Mouse (Mus musculus): ENCODE data around the gene Thap11. TPM values are rescaled to one million over a fixed set of nuclear protein-coding genes. Genes with fewer than 3 reads are reported as not detected.

Thap11 gene
- polyA plus RNA-seq, 1 experiment = 48.2 TPM

DNA sequence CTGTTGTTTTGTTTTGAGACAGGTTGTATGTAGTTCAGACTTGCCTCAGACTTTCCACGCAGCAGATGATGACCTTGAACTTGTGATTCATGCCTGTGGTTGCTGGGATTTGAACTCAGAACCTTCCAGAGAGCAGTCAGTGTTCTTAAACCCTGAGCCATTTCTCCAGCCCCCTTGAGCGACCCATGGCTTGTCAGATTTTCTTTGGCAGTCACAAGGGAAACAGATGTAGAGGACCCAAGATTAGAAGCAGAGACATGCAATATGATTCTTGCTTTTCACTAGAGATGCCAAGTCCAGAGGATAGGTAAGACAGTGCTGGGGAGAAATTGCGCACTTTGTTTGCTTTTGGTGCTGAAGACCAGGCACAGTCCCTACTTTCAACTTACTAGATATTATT, 1.8 kb upstream of the Thap11 start, which contains the start of gene Cenpt:
Gene Cenpt (minus strand): TSS at position 101 of the 400 bp plus-strand sequence.
- H3K27me3 ChIP-seq (ENCODE audit: control insufficient read depth, insufficient read depth, insufficient read length) = no peaks in the 10 kb centered on the region
- no peak within 1 kb of the TSS for H3K4me3 ChIP-seq (ENCODE audit: insufficient read depth, poor library complexity, severe bottlenecking)
- H3K79me3 ChIP-seq (ENCODE audit: low read depth) = peaks cover 31% of the 10 kb centered on the region
- no peak within 1 kb of the TSS for H3ac ChIP-seq (ENCODE audit: control insufficient read depth, insufficient read length, low read depth)
- H3K79me2 ChIP-seq (ENCODE audit: control insufficient read depth, insufficient read depth) = peaks cover 60% of the 10 kb centered on the region
- peaks cover 18% of the 10 kb centered on the region for H3K36me3 ChIP-seq (ENCODE audit: control insufficient read depth, insufficient read depth)
- TF ChIP-seq MYOD1 (IDR thresholded peaks at IDR 0.05; ENCODE audit: control insufficient read depth, insufficient read length, low read depth) = no peak
- no peak for TF ChIP-seq MAX (IDR thresholded peaks at IDR 0.05)
- TF ChIP-seq FOSL1 (IDR thresholded peaks at IDR 0.05; ENCODE audit: insufficient read depth, low read length, poor library complexity, severe bottlenecking) = no peak
- no peak for TF ChIP-seq CEBPB (IDR thresholded peaks at IDR 0.05; ENCODE audit: low read depth)
- no peak for TF ChIP-seq CTCF (IDR thresholded peaks at IDR 0.05; ENCODE audit: control insufficient read depth, insufficient read depth, insufficient read length)
- no peak for TF ChIP-seq USF1 (IDR thresholded peaks at IDR 0.05; ENCODE audit: low read depth)
- no peak for TF ChIP-seq MYOG (IDR thresholded peaks at IDR 0.05; ENCODE audit: control insufficient read depth, extremely low read depth, insufficient read length)

DNA sequence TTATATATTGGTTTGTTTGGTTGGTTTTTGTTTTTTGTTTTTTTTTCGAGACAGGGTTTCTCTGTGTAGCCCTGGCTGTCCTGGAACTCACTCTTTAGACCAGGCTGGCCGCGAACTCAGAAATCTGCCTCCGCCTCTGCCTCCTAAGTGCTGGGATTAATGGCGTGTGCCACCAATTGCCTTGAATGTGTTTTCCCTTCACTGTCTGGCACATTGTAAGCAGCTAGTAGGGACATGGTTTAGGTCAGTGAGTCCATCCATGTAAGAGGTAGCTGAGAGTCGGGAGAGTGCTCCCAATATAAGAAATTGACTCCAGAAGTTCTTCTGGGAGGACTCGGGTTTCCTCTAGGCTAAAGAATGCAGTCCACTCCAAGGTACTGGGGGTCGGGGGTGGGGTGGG, 629 bp upstream of the Thap11 start:
- Histone ChIP-seq H3ac (ENCODE audit: control insufficient read depth, insufficient read length, low read depth) (no peak overlapping the region), H3K4me3 (ENCODE audit: insufficient read depth, poor library complexity, severe bottlenecking) (peak overlapping the region; percentile 11), H3K79me2 (ENCODE audit: control insufficient read depth, insufficient read depth) (peaks cover 69% of the 10 kb centered on the region), H3K27me3 (ENCODE audit: control insufficient read depth, insufficient read depth, insufficient read length) (no peaks in the 10 kb centered on the region), H3K79me3 (ENCODE audit: low read depth) (peaks cover 31% of the 10 kb centered on the region), H3K36me3 (ENCODE audit: control insufficient read depth, insufficient read depth) (peaks cover 8% of the 10 kb centered on the region)
- no peak for TF ChIP-seq MYOG (IDR thresholded peaks at IDR 0.05; ENCODE audit: control insufficient read depth, extremely low read depth, insufficient read length)
- TF ChIP-seq CTCF (IDR thresholded peaks at IDR 0.05; ENCODE audit: control insufficient read depth, insufficient read depth, insufficient read length) = no peak
- no peak for TF ChIP-seq FOSL1 (IDR thresholded peaks at IDR 0.05; ENCODE audit: insufficient read depth, low read length, poor library complexity, severe bottlenecking)
- no peak for TF ChIP-seq MAX (IDR thresholded peaks at IDR 0.05)
- TF ChIP-seq USF1 (IDR thresholded peaks at IDR 0.05; ENCODE audit: low read depth) = no peak

DNA sequence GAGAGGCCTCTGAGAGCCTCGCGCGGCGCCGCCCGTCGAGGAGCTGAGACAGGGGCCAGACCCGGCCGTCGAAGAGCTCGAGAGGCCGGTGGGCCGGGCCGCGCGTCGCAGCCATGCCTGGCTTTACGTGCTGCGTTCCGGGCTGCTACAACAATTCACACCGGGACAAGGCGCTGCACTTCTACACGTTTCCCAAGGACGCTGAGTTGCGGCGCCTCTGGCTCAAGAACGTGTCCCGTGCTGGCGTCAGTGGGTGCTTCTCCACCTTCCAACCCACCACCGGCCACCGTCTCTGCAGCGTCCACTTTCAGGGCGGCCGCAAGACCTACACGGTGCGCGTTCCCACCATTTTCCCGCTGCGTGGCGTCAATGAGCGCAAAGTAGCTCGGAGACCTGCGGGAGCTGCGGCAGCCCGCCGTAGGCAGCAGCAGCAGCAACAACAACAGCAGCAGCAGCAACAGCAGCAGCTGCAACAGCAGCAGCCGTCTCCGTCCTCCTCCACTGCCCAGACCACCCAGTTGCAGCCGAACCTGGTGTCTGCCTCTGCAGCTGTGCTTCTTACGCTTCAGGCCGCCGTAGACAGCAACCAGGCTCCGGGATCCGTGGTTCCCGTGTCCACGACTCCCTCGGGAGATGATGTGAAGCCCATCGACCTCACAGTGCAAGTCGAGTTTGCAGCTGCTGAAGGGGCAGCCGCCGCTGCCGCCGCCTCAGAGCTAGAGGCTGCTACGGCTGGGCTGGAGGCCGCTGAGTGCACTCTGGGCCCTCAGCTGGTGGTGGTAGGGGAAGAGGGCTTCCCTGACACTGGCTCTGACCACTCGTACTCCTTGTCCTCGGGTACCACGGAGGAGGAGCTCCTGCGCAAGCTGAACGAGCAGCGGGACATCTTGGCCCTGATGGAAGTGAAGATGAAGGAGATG, 576 bp downstream of the Thap11 start:
- H3K27me3 ChIP-seq (ENCODE audit: control insufficient read depth, insufficient read depth, insufficient read length) = no peaks in the 10 kb centered on the region
- H3K4me3 ChIP-seq (ENCODE audit: insufficient read depth, poor library complexity, severe bottlenecking) = peak overlapping the region; percentile 75
- TF ChIP-seq MYOG (IDR thresholded peaks at IDR 0.05; ENCODE audit: control insufficient read depth, extremely low read depth, insufficient read length) (no peak), USF1 (IDR thresholded peaks at IDR 0.05; ENCODE audit: low read depth) (no peak), FOSL1 (IDR thresholded peaks at IDR 0.05; ENCODE audit: insufficient read depth, low read length, poor library complexity, severe bottlenecking) (no peak), MYOD1 (IDR thresholded peaks at IDR 0.05; ENCODE audit: control insufficient read depth, insufficient read length, low read depth) (no peak), CEBPB (IDR thresholded peaks at IDR 0.05; ENCODE audit: low read depth) (no peak), MAX (IDR thresholded peaks at IDR 0.05) (no peak), CTCF (IDR thresholded peaks at IDR 0.05; ENCODE audit: control insufficient read depth, insufficient read depth, insufficient read length) (no peak)
- H3ac ChIP-seq (ENCODE audit: control insufficient read depth, insufficient read length, low read depth) = peak overlapping the region; percentile 71
- H3K36me3 ChIP-seq (ENCODE audit: control insufficient read depth, insufficient read depth) = peaks cover 8% of the 10 kb centered on the region
- H3K79me2 ChIP-seq (ENCODE audit: control insufficient read depth, insufficient read depth) = peaks cover 60% of the 10 kb centered on the region
- peaks cover 28% of the 10 kb centered on the region for H3K79me3 ChIP-seq (ENCODE audit: low read depth)

- Histone ChIP-seq H3K36me3 (ENCODE audit: control insufficient read depth, insufficient read depth) (peaks cover 8% of the 10 kb centered on the region), H3K79me2 (ENCODE audit: control insufficient read depth, insufficient read depth) (peaks cover 60% of the 10 kb centered on the region), H3K4me3 (ENCODE audit: insufficient read depth, poor library complexity, severe bottlenecking) (peak overlapping the region; percentile 75), H3ac (ENCODE audit: control insufficient read depth, insufficient read length, low read depth) (peak overlapping the region; percentile 71), H3K27me3 (ENCODE audit: control insufficient read depth, insufficient read depth, insufficient read length) (no peaks in the 10 kb centered on the region), H3K79me3 (ENCODE audit: low read depth) (peaks cover 33% of the 10 kb centered on the region)
- TF ChIP-seq CTCF (IDR thresholded peaks at IDR 0.05; ENCODE audit: control insufficient read depth, insufficient read depth, insufficient read length) (no peak), MYOG (IDR thresholded peaks at IDR 0.05; ENCODE audit: control insufficient read depth, extremely low read depth, insufficient read length) (no peak), USF1 (IDR thresholded peaks at IDR 0.05; ENCODE audit: low read depth) (no peak), CEBPB (IDR thresholded peaks at IDR 0.05; ENCODE audit: low read depth) (no peak), MAX (IDR thresholded peaks at IDR 0.05) (no peak), MYOD1 (IDR thresholded peaks at IDR 0.05; ENCODE audit: control insufficient read depth, insufficient read length, low read depth) (no peak), FOSL1 (IDR thresholded peaks at IDR 0.05; ENCODE audit: insufficient read depth, low read length, poor library complexity, severe bottlenecking) (no peak)
Measured at GRCm38 (mm10) chr8:105856168-105856835, 1.4 kb downstream of the Thap11 start.

GRCm38 (mm10) chr8:105858495-105858894, 3.6 kb downstream of the Thap11 start:
- no peak overlapping the region for H3ac ChIP-seq (ENCODE audit: control insufficient read depth, insufficient read length, low read depth)
- peaks cover 52% of the 10 kb centered on the region for H3K79me3 ChIP-seq (ENCODE audit: low read depth)
- TF ChIP-seq USF1 (IDR thresholded peaks at IDR 0.05; ENCODE audit: low read depth) = no peak
- no peak for TF ChIP-seq MYOD1 (IDR thresholded peaks at IDR 0.05; ENCODE audit: control insufficient read depth, insufficient read length, low read depth)
- TF ChIP-seq CEBPB (IDR thresholded peaks at IDR 0.05; ENCODE audit: low read depth) = no peak
- TF ChIP-seq CTCF (IDR thresholded peaks at IDR 0.05; ENCODE audit: control insufficient read depth, insufficient read depth, insufficient read length) = no peak
- TF ChIP-seq MAX (IDR thresholded peaks at IDR 0.05) = no peak
- no peak for TF ChIP-seq FOSL1 (IDR thresholded peaks at IDR 0.05; ENCODE audit: insufficient read depth, low read length, poor library complexity, severe bottlenecking)
- TF ChIP-seq MYOG (IDR thresholded peaks at IDR 0.05; ENCODE audit: control insufficient read depth, extremely low read depth, insufficient read length) = no peak
- H3K27me3 ChIP-seq (ENCODE audit: control insufficient read depth, insufficient read depth, insufficient read length) = no peaks in the 10 kb centered on the region
- H3K79me2 ChIP-seq (ENCODE audit: control insufficient read depth, insufficient read depth) = peaks cover 77% of the 10 kb centered on the region
- H3K36me3 ChIP-seq (ENCODE audit: control insufficient read depth, insufficient read depth) = peaks cover 16% of the 10 kb centered on the region
- no peak overlapping the region for H3K4me3 ChIP-seq (ENCODE audit: insufficient read depth, poor library complexity, severe bottlenecking)

Measured in C2C12 (cell line).